Mouse (Mus musculus) lung, embryonic 15.5 days (tissue): ENCODE results near the gene Wipf2. TPM values are rescaled to one million over a fixed set of nuclear protein-coding genes. Genes with fewer than 3 reads are reported as not detected.

ENCODE experiments used
- ATAC-seq: fragments of 200-750 bp; cut with Nextera tagmentation; 2 replicates; pipeline ENCODE4 v1.8.0; 2017; ENCODE audit warnings: moderate number of reproducible peaks, borderline replicate concordance; ENCODE audit not compliant: low FRiP score, low TSS enrichment; ENCODE audit errors: extremely low read depth
- H3K27ac ChIP-seq: fragments of 300-500 bp; sonication (generic); 2 replicates; pipeline ENCODE4 v1.5.1; 2015; ENCODE audit warnings: moderate library complexity, mild to moderate bottlenecking, inconsistent platforms
- H3K27me3 ChIP-seq: fragments of 300-500 bp; sonication (generic); 2 replicates; pipeline ENCODE4 v1.6.1; 2015; ENCODE audit warnings: inconsistent platforms
- H3K36me3 ChIP-seq: fragments of 300-500 bp; sonication (generic); 2 replicates; pipeline ENCODE4 v1.6.1; 2015; ENCODE audit warnings: inconsistent platforms
- H3K4me1 ChIP-seq: fragments of 300-500 bp; sonication (generic); 2 replicates; pipeline ENCODE4 v1.6.1; 2015; ENCODE audit warnings: inconsistent platforms
- H3K4me2 ChIP-seq: fragments of 300-500 bp; sonication (generic); 2 replicates; pipeline ENCODE4 v1.6.1; 2015; ENCODE audit warnings: inconsistent platforms, mild to moderate bottlenecking, moderate library complexity
- H3K4me3 ChIP-seq: fragments of 300-500 bp; sonication (generic); 2 replicates; pipeline ENCODE4 v1.5.1; 2015; ENCODE audit warnings: mild to moderate bottlenecking, inconsistent platforms
- H3K9ac ChIP-seq: fragments of 300-500 bp; sonication (generic); 2 replicates; pipeline ENCODE4 v1.6.1; 2015; ENCODE audit warnings: inconsistent platforms
- H3K9me3 ChIP-seq: fragments of 300-500 bp; sonication (generic); 2 replicates; pipeline ENCODE4 v1.6.1; 2016; ENCODE audit warnings: inconsistent platforms
- WGBS: fragments of 180-500 bp; shearing (Covaris S2); methylation state at CpG from one replicate; pipeline ENCODE4 v1.1.7; 2015; 5-methylcytosine and 5-hydroxymethylcytosine counted together
- polyA plus RNA-seq: library from polyadenylated mRNA; unstranded; fragments of >200 nt; fragmentation: Nextera tagmentation; extraction: Ambion mirVana; gene quantifications from 2 replicates; pipeline ENCODE4 v1.2.1, GENCODE M21; 2015

Gene Wipf2
- polyA plus RNA-seq, 1 experiment from 2014 or later, result 4.1 TPM

- peaks cover 93% of the 10 kb centered on the region for H3K4me1 ChIP-seq
- no peaks in the 10 kb centered on the region for H3K27me3 ChIP-seq
- H3K4me3 ChIP-seq, result no peak overlapping the region
- H3K27ac ChIP-seq, result peak overlapping the region; percentile 51; the same call in 1 of the 2 replicates
- no peaks in the 10 kb centered on the region for H3K36me3 ChIP-seq
- no peaks in the 10 kb centered on the region for H3K9me3 ChIP-seq
- H3K4me2 ChIP-seq, result no peak overlapping the region
- no peak for ATAC-seq
- 78% methylated on average over 3 of the region's 3 CpGs for WGBS
- no peak overlapping the region for H3K9ac ChIP-seq
Observed at GRCm38 (mm10) chr11:98935123-98935522, 71.7 kb downstream of the Wipf2 start.

GRCm38 (mm10) chr11:98936170-98936569 is 72.7 kb downstream of the Wipf2 start:
- WGBS, result 1% methylated on average over 29 of the region's 29 CpGs
- Histone ChIP-seq H3K4me3 (peak overlapping the region; percentile 81), H3K27me3 (no peaks in the 10 kb centered on the region), H3K9me3 (no peaks in the 10 kb centered on the region), H3K4me1 (peaks cover 93% of the 10 kb centered on the region), H3K36me3 (no peaks in the 10 kb centered on the region), H3K27ac (peak overlapping the region; percentile 94), H3K9ac (peak overlapping the region; percentile 87), H3K4me2 (peak overlapping the region; percentile 95)
- peak; percentile 40 for ATAC-seq

GRCm38 (mm10) chr11:98936606-98937409 is 73.4 kb downstream of the Wipf2 start:
- H3K4me2 ChIP-seq, result peak overlapping the region; percentile 95
- peak; percentile 9; the same call in 1 of the 2 replicates for ATAC-seq
- H3K36me3 ChIP-seq, result no peaks in the 10 kb centered on the region
- no peaks in the 10 kb centered on the region for H3K27me3 ChIP-seq
- H3K4me1 ChIP-seq, result peaks cover 93% of the 10 kb centered on the region
- peak overlapping the region; percentile 94 for H3K27ac ChIP-seq
- WGBS, result under 1% methylated on average over 23 of the region's 23 CpGs
- H3K9ac ChIP-seq, result peak overlapping the region; percentile 87
- no peaks in the 10 kb centered on the region for H3K9me3 ChIP-seq
- H3K4me3 ChIP-seq, result peak overlapping the region; percentile 81

- Histone ChIP-seq H3K4me2 (peak overlapping the region; percentile 95), H3K4me3 (peak overlapping the region; percentile 81), H3K9me3 (no peaks in the 10 kb centered on the region), H3K27me3 (no peaks in the 10 kb centered on the region), H3K4me1 (peaks cover 93% of the 10 kb centered on the region), H3K9ac (peak overlapping the region; percentile 87), H3K36me3 (no peaks in the 10 kb centered on the region), H3K27ac (peak overlapping the region; percentile 94)
- peak; percentile 88 for ATAC-seq
- 1% methylated on average over 35 of the region's 38 CpGs for WGBS
Observed at GRCm38 (mm10) chr11:98937410-98937913, 74.0 kb downstream of the Wipf2 start.

GRCm38 (mm10) chr11:98937914-98938694 is 74.7 kb downstream of the Wipf2 start:
- H3K4me2 ChIP-seq, result peak overlapping the region; percentile 95
- H3K9me3 ChIP-seq, result no peaks in the 10 kb centered on the region
- H3K9ac ChIP-seq, result peak overlapping the region; percentile 87
- H3K27me3 ChIP-seq, result no peaks in the 10 kb centered on the region
- under 1% methylated on average over 39 of the region's 39 CpGs for WGBS
- H3K36me3 ChIP-seq, result no peaks in the 10 kb centered on the region
- peak overlapping the region; percentile 94 for H3K27ac ChIP-seq
- peaks cover 93% of the 10 kb centered on the region for H3K4me1 ChIP-seq
- H3K4me3 ChIP-seq, result peak overlapping the region; percentile 81
- no peak for ATAC-seq

GRCm38 (mm10) chr11:98938701-98939083 is 75.3 kb downstream of the Wipf2 start:
- peak overlapping the region; percentile 81 for H3K4me3 ChIP-seq
- H3K27ac ChIP-seq, result peak overlapping the region; percentile 94; the same call in 1 of the 2 replicates
- no peaks in the 10 kb centered on the region for H3K36me3 ChIP-seq
- H3K9me3 ChIP-seq, result no peaks in the 10 kb centered on the region
- no peak for ATAC-seq
- H3K4me2 ChIP-seq, result peak overlapping the region; percentile 95
- no peaks in the 10 kb centered on the region for H3K27me3 ChIP-seq
- H3K4me1 ChIP-seq, result peaks cover 93% of the 10 kb centered on the region
- 28% methylated on average over 7 of the region's 7 CpGs for WGBS
- peak overlapping the region; percentile 87; the same call in 1 of the 2 replicates for H3K9ac ChIP-seq

- no peaks in the 10 kb centered on the region for H3K36me3 ChIP-seq
- no peak for ATAC-seq
- H3K27me3 ChIP-seq, result no peaks in the 10 kb centered on the region
- WGBS, result 27% methylated on average over 15 of the region's 15 CpGs
- peak overlapping the region; percentile 87 for H3K9ac ChIP-seq
- H3K4me1 ChIP-seq, result peaks cover 94% of the 10 kb centered on the region
- peak overlapping the region; percentile 98 for H3K27ac ChIP-seq
- H3K4me2 ChIP-seq, result peak overlapping the region; percentile 95
- peak overlapping the region; percentile 81 for H3K4me3 ChIP-seq
- no peaks in the 10 kb centered on the region for H3K9me3 ChIP-seq
Observed at GRCm38 (mm10) chr11:98939084-98939952, 75.9 kb downstream of the Wipf2 start.

GRCm38 (mm10) chr11:98939953-98940641 is 76.7 kb downstream of the Wipf2 start:
- no peaks in the 10 kb centered on the region for H3K9me3 ChIP-seq
- H3K4me3 ChIP-seq, result peak overlapping the region; percentile 81
- WGBS, result 32% methylated on average over 11 of the region's 11 CpGs
- peak overlapping the region; percentile 95 for H3K4me2 ChIP-seq
- ATAC-seq, result no peak
- H3K9ac ChIP-seq, result peak overlapping the region; percentile 87; the same call in 1 of the 2 replicates
- H3K4me1 ChIP-seq, result peaks cover 95% of the 10 kb centered on the region
- peak overlapping the region; percentile 98 for H3K27ac ChIP-seq
- no peaks in the 10 kb centered on the region for H3K27me3 ChIP-seq
- H3K36me3 ChIP-seq, result no peaks in the 10 kb centered on the region

- peak overlapping the region; percentile 87; the same call in 1 of the 2 replicates for H3K9ac ChIP-seq
- no peaks in the 10 kb centered on the region for H3K27me3 ChIP-seq
- WGBS, result 23% methylated on average over 3 of the region's 3 CpGs
- no peaks in the 10 kb centered on the region for H3K9me3 ChIP-seq
- H3K4me1 ChIP-seq, result peaks cover 96% of the 10 kb centered on the region
- peak overlapping the region; percentile 98 for H3K27ac ChIP-seq
- H3K4me2 ChIP-seq, result peak overlapping the region; percentile 95
- no peak for ATAC-seq
- peak overlapping the region; percentile 81 for H3K4me3 ChIP-seq
- no peaks in the 10 kb centered on the region for H3K36me3 ChIP-seq
Observed at GRCm38 (mm10) chr11:98940776-98941175, 77.3 kb downstream of the Wipf2 start.

GRCm38 (mm10) chr11:98941341-98941825 is 77.9 kb downstream of the Wipf2 start:
- Histone ChIP-seq H3K4me3 (peak overlapping the region; percentile 81), H3K27ac (peak overlapping the region; percentile 98), H3K4me1 (peaks cover 94% of the 10 kb centered on the region), H3K27me3 (no peaks in the 10 kb centered on the region), H3K36me3 (no peaks in the 10 kb centered on the region), H3K9me3 (no peaks in the 10 kb centered on the region), H3K9ac (peak overlapping the region; percentile 87), H3K4me2 (peak overlapping the region; percentile 95)
- ATAC-seq, result no peak
- WGBS, result 2% methylated on average over 12 of the region's 12 CpGs
